Mouse (Mus musculus) liver, embryonic 14.5 days (tissue): ENCODE results near the gene Klhl35.

Experiments
- CTCF ChIP-seq: IDR thresholded peaks from 2 replicates; pipeline ENCODE4 v1.5.1; 2016; ENCODE audit warnings: antibody characterized with exemption, low read depth, control low read depth
- EP300 ChIP-seq: IDR thresholded peaks from 2 replicates; pipeline ENCODE4 v1.6.1; 2016; ENCODE audit warnings: antibody characterized with exemption, low read depth

- no peak for TF ChIP-seq CTCF
- TF ChIP-seq EP300: no peak
These were observed 11.4 kb downstream of the Klhl35 start for GRCm38 (mm10) chr7:99477235-99477634.
